Mouse (Mus musculus): ENCODE data around the gene St6gal1.

Gene St6gal1

DNA sequence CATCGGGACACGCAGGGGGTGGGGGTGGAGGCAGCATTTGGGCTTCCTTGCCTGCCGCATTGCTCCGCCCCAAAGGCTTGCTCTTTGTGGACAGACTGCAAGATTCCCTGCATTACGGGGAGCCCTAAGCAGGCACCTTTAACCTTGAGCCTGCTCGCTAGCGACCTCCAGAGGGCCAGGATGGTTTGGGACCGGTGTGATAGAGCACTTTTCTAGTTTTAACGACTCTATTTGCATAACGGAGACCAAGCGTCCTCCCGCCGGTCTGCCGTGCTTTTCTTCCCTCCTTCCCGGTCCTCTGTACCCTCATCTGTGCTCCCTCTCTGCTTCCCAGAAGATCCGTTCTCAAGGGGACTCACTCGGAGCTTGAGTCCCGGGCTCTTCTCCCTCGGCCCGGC, at the start of gene St6gal1:
St6gal1 (plus strand) TSS at position 70 of the 398 bp plus-strand sequence.
- in situ Hi-C loops (cut with MboI, MseI) = loop anchor here (5.0 kb wide), 1 partner anchor 47 kb away; no protein-coding TSS in a partner anchor

DNA sequence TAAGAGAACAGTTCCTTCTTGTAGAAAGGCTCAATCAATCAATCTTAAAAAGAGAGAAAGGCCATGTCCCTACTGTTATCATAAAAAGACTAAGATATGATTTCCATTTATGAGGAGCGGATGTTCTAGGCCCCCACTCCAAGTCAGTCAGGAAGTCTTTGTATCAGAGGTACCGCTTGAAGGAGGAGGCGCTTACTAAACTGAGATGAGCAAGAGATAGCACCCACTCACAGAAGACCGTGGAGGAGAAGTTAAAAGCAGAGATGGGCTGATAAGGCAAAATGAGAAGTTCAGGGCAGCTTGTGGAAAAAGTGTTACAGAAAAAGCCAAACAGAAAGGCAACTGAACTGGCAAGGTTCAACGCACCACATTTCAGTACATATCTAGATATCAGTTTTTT, 49.7 kb upstream of the St6gal1 start:
- in situ Hi-C loops (cut with MboI, MseI) = loop anchor here (5.0 to 10.0 kb wide), 4 partner anchors 48 to 1020 kb away; partner anchors contain the start of gene Rfc4 (in 1 of the 2)

DNA sequence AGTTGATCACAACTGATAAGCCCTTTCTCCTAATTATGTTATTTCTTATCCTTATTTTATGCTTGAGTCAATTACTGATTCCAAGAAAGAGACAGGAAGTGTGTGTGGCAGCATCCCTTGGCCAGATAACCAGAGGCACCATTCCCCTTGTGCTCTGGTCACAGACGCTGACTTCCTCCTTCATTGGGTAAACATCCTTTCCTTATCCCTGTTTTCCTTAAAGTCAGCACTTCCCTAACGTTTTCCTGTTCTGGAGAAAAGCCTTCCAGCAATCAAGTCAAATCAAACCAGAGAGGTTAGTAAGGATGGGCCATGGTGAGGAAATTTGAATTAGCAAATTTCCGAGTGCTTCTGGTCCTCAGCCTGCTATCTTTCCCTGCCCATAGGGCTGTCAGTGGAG, 48.6 kb upstream of the St6gal1 start:
- in situ Hi-C loops (cut with MboI, MseI) = loop anchor here (5.0 to 10.0 kb wide), 4 partner anchors 49 to 1019 kb away; partner anchors contain the start of gene Rfc4 (in 1 of the 2)

DNA sequence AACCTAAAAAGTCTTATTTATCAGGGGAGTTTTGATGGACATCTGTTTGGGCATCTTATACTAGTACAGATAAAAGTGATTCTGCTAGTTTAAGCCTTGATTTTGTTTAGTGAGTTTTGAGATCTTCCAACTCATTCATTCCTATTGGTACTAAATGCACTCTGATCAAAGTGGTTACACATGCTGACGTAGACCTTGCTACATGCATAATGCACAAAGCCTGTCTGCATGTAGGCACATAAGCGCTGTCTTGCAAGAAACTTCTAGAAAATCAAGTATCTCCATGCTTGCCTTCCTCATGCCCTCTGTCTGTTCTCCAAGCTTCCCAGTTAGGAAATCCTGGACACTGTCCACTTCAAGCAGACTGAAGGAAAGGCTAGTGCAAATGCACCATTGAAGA, 46.7 kb upstream of the St6gal1 start:
- in situ Hi-C loops (cut with MboI, MseI) = loop anchor here (5.0 to 10.0 kb wide), 4 partner anchors 49 to 1017 kb away; partner anchors contain the start of gene Rfc4 (in 1 of the 2)

DNA sequence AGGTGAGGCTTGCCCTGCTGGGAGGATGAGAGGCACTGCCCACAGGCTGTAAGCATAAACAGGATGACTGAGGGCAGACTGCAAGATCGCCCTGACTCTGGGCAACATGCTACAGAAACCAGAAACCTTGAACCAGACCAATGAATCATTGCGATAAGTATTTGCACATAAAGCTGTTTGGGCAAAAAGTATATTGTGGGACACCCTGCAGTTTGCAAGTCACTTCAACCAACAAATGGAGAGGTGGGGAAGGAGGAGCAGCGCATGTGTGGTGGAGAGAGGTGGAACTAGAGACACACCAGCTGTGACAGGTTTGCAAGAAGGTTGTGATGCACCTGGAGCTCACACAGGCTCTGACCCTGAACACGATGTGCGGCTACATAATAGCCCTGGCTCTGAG, 45.7 kb upstream of the St6gal1 start:
- in situ Hi-C loops (cut with MboI, MseI) = loop anchor here (5.0 to 10.0 kb wide), 4 partner anchors 49 to 1016 kb away; partner anchors contain the start of gene Rfc4 (in 1 of the 2)

DNA sequence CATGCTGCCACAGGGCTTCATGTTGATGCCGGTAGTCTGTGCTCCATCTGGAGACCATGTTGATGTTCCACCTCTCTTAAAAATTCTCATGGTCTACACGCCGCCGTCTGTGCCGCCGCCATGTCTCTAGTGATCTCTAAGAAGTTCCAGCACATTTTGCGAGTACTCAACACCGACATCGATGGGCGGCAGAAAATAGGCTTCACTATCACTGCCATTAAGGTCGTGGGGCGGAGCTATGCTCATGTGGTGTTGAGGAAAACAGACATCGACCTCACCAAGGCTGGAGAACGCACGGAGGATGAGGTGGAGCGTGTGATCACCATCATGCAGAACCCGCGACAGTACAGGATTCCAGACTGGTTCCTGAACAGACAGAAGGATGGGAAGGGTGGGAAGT, 45.1 kb upstream of the St6gal1 start:
- in situ Hi-C loops (cut with MboI, MseI) = loop anchor here (5.0 to 10.0 kb wide), 4 partner anchors 48 to 1015 kb away; partner anchors contain the start of gene Rfc4 (in 1 of the 2)

DNA sequence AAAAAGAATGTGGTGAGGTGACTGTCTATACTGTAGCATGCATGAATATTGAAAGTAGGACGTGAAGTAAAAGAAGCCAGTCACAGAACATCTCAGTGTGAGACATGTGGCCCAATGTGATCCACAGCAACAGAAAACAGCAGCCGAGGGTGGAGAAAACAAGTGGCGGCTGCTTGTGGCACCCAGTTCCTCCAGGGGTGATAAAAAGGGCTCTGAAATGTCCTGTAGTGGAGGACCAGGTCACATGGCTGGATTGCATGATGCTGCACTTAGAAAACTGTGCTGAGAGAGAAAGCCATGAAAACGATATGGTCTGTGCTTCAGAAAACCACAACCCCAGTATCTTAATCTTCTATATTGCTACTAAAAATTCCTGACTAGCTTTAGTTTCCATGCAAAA, 43.5 kb upstream of the St6gal1 start:
- in situ Hi-C loops (cut with MboI, MseI) = no loop called here

DNA sequence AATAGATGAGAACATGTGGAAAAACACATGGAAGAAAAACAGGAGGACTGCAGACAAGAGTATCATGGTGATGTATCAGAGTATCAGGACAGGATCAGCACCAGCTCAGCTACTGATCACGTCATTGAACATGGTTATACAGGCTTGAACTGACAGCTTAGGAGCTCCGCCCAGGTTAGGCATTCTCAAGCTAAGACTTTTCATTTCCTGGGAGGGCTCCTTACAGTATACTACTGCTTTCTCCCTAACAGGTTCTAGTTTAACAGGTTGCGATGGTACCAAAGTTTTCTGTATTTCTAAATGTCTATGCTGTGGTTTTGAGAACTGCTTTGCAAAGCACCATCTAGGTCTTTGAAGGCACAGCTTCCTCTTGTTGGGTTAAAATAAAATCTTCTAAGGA, 43.1 kb upstream of the St6gal1 start:
- in situ Hi-C loops (cut with MboI, MseI) = no loop called here

DNA sequence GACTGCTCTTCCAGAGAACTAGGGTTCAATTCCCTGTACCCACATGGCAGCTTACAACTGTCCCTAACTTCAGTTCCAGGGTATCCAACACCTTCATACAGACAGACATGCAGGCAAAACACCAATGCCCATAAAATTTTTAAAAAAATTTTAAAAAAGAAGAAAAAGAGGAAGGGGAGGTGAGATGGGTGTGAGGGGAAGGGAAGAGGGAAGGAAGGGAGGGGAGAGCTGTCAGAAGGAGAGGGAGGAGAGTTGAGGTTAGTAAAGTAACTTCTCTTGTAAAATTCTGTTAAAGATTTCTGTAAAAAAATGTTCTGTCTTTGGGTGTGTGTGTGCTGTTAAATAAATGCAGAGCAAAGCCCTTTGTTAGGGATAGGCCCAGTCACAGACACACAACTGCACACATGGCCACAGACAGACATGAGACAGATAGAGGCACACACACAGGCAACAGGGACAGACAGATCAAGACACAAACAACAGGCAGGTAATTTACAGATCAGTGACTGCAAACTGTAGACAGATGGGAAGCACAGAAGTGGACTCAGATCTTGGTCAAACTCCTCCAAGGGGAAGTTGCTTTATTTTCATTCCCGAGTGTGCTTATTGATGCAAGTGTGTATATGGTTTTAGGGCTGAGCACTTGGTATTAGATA, 42.5 kb upstream of the St6gal1 start:
- in situ Hi-C loops (cut with MboI, MseI) = no loop called here

DNA sequence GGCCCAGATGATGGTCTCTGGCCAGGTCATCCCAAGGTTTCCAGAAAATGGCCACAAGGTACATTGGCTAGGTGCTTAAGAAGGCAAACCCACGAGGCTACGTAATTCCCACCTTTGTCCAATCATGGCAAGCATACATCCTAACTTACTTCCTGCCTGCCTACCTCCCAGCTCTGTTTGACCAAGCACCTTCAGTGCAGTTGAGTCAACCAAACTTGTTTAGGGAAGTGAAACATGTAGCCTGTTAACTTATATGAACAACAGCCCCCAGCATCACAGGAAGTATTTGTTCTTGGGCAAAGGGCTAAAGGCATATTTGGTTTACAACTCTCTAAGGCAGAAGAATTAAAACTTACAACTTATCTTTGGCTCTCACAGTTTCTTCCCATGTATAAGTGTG, 38.7 kb upstream of the St6gal1 start:
- in situ Hi-C loops (cut with MboI, MseI) = no loop called here

DNA sequence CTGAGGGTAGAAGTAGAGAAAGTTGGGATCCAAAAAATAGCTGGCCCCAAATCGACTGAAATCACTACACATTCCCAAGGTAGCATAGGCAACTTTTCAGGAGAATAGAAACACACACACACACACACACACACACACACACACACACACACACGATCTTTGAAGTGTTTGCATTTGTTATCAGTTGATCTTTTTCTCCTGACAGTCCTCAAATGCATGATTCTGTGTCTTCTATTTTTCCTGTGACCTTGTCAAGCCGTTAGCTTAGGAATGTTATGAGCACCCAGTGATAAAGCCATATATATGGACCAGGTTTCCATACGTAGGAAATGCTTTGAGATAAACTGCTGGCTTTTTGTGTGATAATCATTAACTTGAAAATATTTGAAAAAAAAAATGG, 38.1 kb upstream of the St6gal1 start:
- in situ Hi-C loops (cut with MboI, MseI) = no loop called here

DNA sequence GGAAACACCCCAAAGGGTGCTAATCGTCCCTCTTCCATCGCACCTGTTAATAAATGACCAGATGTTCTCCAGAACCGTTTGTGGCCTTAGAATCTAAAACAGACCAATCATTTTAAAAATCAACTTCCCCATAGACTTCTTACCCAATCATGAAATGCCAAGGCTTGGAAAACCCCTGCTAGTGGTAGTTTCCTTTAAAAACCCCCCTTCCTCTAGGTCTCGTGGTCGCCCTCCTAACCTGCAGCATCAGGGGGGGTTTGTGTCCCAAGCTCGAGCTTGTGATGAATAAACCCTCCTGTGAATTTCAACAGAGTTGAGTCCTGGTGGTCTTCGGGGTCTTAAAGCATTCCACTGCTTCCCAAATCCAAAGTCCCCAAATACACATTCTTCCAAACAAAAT, 36.6 kb upstream of the St6gal1 start:
- in situ Hi-C loops (cut with MboI, MseI) = no loop called here

DNA sequence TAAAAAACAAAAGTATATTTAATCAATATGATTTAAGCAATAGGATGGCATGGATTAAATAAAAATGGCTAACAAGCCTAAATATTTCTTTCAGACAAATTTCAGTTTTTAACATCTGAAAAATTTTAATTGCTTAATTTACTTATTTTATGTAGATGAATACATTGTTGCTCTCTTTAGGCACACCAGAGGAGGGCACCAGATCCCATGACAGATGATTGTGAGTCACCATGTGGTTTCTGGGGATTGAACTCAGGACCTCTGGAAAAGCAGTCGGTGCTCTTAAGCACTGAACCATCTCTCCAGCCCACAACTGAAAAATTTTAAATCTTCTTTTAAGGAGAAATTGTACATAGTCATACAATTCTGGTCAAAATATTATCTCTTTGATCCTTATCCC, 34.9 kb upstream of the St6gal1 start:
- in situ Hi-C loops (cut with MboI, MseI) = no loop called here

DNA sequence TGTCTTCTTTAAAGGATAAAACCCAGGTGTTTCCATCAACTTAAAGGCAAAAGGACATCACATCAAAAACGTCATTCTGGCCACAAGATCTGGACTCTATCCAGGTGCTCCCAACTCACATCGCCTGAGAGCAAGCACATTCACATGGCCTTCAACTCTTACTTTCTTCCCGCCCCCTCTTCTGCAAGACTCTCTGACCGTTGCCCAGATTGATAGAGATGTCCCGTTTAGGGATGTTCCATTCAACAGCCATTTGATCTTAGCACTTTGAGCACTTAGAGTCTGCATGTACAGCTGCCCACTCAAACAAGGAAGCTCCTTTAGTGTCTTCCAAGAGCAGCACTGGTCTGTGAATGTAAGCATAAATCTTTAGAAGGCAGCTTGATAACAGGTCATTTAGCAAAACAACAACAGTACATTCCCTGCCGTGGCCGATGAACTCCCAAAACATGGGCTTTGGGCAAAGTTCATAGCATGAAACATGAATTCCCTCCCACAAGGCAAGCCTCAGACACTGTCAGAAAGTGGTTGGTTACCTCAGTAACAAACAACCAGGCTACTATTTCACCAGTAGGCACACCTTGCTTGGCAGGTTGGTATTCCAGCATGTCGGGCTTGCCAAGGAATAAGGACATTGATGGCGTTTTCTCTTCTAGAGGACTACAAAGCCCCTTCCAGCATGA, 32.8 kb upstream of the St6gal1 start:
- in situ Hi-C loops (cut with MboI, MseI) = no loop called here

DNA sequence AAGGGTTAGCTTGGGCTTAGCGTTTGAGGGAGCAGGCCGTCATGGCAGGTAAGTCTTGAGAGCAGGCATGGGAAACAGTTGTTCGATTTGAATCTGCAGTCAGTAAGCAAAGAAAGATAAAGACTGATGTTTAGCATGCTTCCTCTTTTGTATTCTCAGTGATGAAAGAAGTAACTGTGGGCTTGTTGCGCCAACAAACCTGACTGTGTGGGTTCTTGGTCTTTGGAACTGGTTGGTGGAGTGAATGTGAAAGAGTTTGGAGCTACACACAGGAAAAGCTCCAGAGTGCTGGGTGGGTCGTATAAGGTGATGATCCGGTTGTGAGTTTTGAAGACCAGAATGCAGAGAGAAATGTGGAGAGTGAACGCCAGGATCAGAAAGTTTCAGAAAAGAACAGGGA, 28.9 kb upstream of the St6gal1 start:
- in situ Hi-C loops (cut with MboI, MseI) = no loop called here

DNA sequence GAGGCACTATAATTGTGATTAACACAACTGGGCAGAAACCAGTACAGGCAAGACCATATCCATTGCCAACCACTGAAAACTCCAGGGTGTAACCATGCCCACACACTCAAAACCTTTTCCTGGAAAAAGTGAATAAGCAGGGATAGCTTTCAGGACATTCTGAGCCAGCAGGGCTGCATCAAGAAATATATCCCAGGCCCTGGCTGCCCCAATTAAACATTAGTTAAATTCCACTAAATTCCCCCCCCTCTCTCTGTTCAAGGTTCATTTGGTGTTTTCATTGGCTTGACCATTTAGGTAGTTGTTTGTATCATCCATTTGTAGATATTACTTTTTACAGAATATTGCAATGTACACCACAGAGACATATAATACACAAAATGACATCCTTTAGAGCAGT, 28.2 kb upstream of the St6gal1 start:
- in situ Hi-C loops (cut with MboI, MseI) = no loop called here

DNA sequence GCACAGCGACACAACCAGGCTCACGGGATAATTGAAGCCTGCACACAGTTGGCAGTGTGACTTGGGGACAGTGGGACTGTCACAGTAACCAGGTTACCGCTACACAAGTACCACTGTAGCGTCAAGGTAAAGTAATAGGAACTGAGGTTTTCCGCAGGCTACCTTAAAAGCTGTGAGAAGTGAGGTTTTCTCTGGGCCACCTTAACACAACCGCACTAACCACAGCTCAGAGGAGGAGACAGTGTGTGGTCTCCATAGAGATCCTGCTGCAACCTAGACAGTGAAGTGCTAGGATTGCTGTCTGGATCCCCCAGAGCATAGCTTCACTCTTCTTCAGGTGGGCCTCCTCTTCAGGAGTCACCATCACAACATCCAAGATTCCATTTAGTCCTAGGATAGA, 27.7 kb upstream of the St6gal1 start:
- in situ Hi-C loops (cut with MboI, MseI) = no loop called here

DNA sequence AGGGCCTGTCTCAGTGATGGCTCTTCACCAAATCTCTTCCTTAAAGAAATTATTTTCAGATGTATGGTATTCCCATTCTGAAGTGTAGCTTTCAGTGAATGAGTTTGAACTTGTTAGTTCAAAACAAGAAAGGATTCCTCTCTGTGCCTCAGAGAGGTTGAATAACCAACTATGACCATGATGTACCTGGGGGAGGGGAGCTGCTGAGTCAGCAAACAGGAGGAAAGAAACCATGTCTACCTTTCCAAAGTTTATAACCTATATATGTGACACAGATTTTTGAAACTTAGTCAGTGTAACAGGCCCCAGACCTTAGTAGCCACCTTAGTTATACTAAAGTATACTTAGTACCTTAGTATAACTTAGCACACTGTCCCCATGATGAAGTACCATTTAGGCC, 23.0 kb upstream of the St6gal1 start:
- in situ Hi-C loops (cut with MboI, MseI) = no loop called here

DNA sequence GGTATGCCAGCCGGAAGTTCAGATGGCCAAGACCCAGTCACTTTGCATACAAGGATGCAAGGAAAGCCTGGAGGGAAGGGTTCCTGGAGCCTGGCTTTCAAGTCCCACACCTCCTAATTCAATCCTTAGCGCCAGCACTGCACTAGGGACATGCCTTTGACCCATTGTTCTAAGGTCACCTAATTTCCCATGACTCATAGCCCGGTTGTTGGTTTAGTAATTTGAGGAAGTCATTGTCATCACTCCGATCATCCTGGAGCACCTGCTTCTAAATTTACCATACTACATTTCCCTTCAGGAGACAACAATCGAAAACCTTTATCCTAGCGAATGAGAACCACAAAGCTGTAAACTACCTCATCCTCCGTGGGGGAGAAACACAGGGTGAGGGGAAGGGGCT, 10.2 kb upstream of the St6gal1 start:
- in situ Hi-C loops (cut with MboI, MseI) = no loop called here

DNA sequence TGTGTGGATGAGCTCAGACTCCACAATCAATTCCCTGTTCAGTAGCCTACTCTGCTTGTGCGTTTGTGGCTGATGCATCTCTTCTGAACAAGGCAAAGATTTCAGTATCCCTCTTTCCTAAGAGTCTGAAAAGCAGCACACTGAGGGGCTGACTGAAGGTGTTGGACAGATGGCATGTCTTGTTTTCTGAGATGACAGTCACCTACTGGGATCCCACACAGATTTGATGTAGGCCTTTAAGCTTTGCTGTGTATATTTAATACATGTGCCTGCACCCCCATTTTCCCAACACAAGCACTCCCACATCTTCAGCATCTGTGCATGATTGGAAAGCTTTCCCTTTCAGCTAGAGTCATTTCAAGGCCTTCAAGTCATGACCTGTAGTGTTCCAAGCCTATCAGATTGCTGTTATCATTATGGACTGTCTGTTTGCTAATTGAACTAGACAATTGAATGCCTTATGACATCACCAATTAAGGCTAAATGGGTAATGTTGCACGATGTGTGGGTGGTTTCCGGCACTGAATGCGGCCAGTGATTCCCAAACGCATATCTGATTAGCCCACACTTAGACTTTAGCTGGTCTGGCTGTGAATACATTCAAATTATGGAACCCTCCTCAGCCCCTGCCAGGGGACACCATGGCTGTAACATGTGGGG, 9.2 kb upstream of the St6gal1 start:
- in situ Hi-C loops (cut with MboI, MseI) = no loop called here

DNA sequence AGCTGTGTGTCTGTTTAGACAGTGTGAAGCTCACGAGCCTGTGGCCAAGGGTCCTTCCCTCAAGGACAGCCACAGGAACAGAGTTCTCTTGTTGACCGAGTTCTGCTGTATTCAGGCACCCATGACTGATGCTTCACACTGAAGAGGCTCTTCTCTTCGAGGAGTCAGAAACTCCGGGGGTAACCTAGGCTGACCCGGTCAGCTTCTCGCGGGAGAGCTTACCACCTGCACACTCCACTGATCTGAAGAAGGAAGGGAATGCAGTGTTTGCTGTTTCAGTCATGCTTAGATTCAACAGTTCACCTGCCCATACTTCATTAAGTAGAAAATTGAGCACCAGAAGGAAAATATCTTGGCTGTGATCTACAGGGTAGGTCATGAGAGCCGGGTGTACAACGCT, 8.2 kb upstream of the St6gal1 start:
- in situ Hi-C loops (cut with MboI, MseI) = no loop called here

DNA sequence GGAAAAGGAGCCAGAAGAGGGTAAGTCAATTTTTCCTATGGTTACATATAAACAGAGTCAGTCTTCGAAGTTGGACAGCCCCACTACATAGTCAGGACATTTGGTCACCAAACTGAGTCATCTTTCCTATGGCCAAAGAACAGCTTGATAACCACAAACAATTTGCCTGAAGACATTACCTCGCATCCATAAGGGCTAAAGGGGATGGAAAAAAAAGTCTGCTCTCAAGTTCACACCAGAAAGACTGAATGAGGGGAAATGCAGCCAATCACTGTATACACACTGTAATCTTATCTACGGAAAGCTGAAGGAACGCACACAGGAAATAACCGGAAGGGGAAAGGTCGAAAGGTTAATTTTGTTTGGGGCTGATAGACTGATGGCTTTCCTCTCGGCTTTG, 6.2 kb upstream of the St6gal1 start:
- in situ Hi-C loops (cut with MboI, MseI) = no loop called here

Data from T-helper 17 cell (primary cell).